Mouse (Mus musculus) retina, adult 2 months (tissue): ENCODE results near the gene Ccdc158.

Experiments used
- DNase-seq: peaks from one replicate; pipeline ENCODE4 v3.0.0-alpha.2; 2012; ENCODE audit warnings: low read depth, low spot score

Ccdc158 gene

GRCm38 (mm10) chr5:92688124-92688523 is 13.1 kb upstream of the Ccdc158 start:
- no peak for DNase-seq

GRCm38 (mm10) chr5:92684715-92685460 is 9.8 kb upstream of the Ccdc158 start:
- DNase-seq = no peak

- DNase-seq = no peak
Measured at GRCm38 (mm10) chr5:92683871-92684475, 8.9 kb upstream of the Ccdc158 start.

GRCm38 (mm10) chr5:92683351-92683807 is 8.3 kb upstream of the Ccdc158 start, which contains the start of gene Shroom3:
Gene Shroom3 (plus strand): TSS chr5:92683435.
- DNase-seq = no peak

GRCm38 (mm10) chr5:92682621-92683348 is 7.7 kb upstream of the Ccdc158 start:
- no peak for DNase-seq

- DNase-seq = no peak
Measured at GRCm38 (mm10) chr5:92681861-92682260, 6.8 kb upstream of the Ccdc158 start.

GRCm38 (mm10) chr5:92679441-92679840 is 4.4 kb upstream of the Ccdc158 start:
- DNase-seq = peak; percentile 29

GRCm38 (mm10) chr5:92675574-92675920 is 476 bp upstream of the Ccdc158 start:
- no peak for DNase-seq

- DNase-seq = no peak
Measured at GRCm38 (mm10) chr5:92666860-92667259, 8.2 kb downstream of the Ccdc158 start.

GRCm38 (mm10) chr5:92664321-92664720 is 10.8 kb downstream of the Ccdc158 start:
- DNase-seq = no peak

- DNase-seq = peak; percentile 20
Measured at GRCm38 (mm10) chr5:92656256-92656655, 18.8 kb downstream of the Ccdc158 start.

GRCm38 (mm10) chr5:92640861-92641260 is 34.2 kb downstream of the Ccdc158 start:
- no peak for DNase-seq

GRCm38 (mm10) chr5:92635891-92636290 is 39.2 kb downstream of the Ccdc158 start:
- no peak for DNase-seq

- no peak for DNase-seq
Measured at GRCm38 (mm10) chr5:92634916-92635315, 40.2 kb downstream of the Ccdc158 start.

- DNase-seq = no peak
Measured at GRCm38 (mm10) chr5:92633526-92633925, 41.5 kb downstream of the Ccdc158 start.

GRCm38 (mm10) chr5:92627896-92628295 is 47.2 kb downstream of the Ccdc158 start:
- no peak for DNase-seq

GRCm38 (mm10) chr5:92621883-92622282 is 53.2 kb downstream of the Ccdc158 start:
- DNase-seq = no peak

- DNase-seq = no peak
Measured at GRCm38 (mm10) chr5:92612756-92613155, 62.3 kb downstream of the Ccdc158 start.

GRCm38 (mm10) chr5:92607492-92608229 is 67.4 kb downstream of the Ccdc158 start:
- DNase-seq = no peak

- DNase-seq = no peak
Measured at GRCm38 (mm10) chr5:92604452-92605247, 70.4 kb downstream of the Ccdc158 start.
